Mouse (Mus musculus) liver, adult 2 months (tissue): ENCODE results near the gene Mcrs1.

Experiments used
- CTCF ChIP-seq: fragments of 200-500 bp; IDR thresholded peaks from 2 replicates; pipeline ENCODE4 v1.5.1; 2011; ENCODE audit warnings: low read depth, low read length, control low read depth
- POLR2A ChIP-seq: fragments of 200-500 bp; IDR thresholded peaks from 2 replicates; pipeline ENCODE4 v1.6.1; 2011; ENCODE audit warnings: low read length, control low read depth; ENCODE audit not compliant: insufficient read depth; ENCODE audit errors: extremely low read depth

DNA sequence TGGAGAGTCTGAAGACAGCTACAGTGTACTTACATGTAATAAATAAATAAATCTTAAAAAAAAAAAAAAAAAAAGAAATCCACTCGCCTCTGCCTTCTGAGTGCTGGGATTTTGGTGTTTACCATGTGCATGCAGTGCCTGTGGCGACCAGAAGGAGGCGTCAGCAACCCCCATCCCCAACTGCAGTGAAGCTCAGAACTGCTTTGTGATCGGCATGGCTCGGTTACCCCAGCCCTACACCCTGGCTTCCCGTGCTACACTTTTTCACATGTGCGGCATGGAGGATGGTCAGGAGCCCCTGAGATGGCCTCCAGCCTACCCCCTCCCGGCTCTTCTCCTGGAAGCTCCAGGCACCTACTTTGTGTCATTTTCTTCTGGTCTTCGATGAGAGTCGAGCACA lies 31.7 kb upstream of the Mcrs1 start:
- TF ChIP-seq POLR2A: no peak
- peak; percentile 65 for TF ChIP-seq CTCF
